Mouse (Mus musculus) brain, embryonic 14.5 days (tissue): ENCODE results near the gene Nmd3. TPM values are rescaled to one million over a fixed set of nuclear protein-coding genes. Genes with fewer than 3 reads are reported as not detected.

Experiments used
- DNase-seq: peaks from one replicate; pipeline ENCODE4 v3.0.0-alpha.2; 2011; ENCODE audit warnings: low read depth
- CTCF ChIP-seq: fragments of 200-500 bp; IDR thresholded peaks from 2 replicates; pipeline ENCODE4 v1.5.1; 2012; ENCODE audit warnings: inconsistent platforms, mild to moderate bottlenecking, moderate library complexity, borderline replicate concordance; ENCODE audit not compliant: insufficient read depth, insufficient read length; ENCODE audit errors: extremely low read depth
- POLR2A ChIP-seq: fragments of 200-500 bp; IDR thresholded peaks from 2 replicates; pipeline ENCODE4 v1.6.1; 2012; ENCODE audit warnings: mild to moderate bottlenecking, inconsistent platforms, borderline replicate concordance; ENCODE audit not compliant: poor library complexity, insufficient read depth, insufficient read length, severe bottlenecking; ENCODE audit errors: extremely low read depth
- polyA plus RNA-seq: library from polyadenylated mRNA; depleted of rRNA; stranded (reverse); fragments of >200 nt; gene quantifications from 2 replicates; pipeline ENCODE4 v1.2.3, GENCODE M21; 2012

Gene Nmd3
- polyA plus RNA-seq, 1 experiment, result 37.0 TPM

GRCm38 (mm10) chr3:69722187-69722867, 542 bp downstream of the Nmd3 start:
- DNase-seq, result peak; percentile 66
- TF ChIP-seq POLR2A (no peak), CTCF (no peak)

GRCm38 (mm10) chr3:69723161-69723560, 1.4 kb downstream of the Nmd3 start:
- peak; percentile 25 for DNase-seq
- TF ChIP-seq CTCF (no peak), POLR2A (no peak)

GRCm38 (mm10) chr3:69730930-69731329, 9.1 kb downstream of the Nmd3 start:
- DNase-seq, result no peak
- no peak for TF ChIP-seq POLR2A
- no peak for TF ChIP-seq CTCF

- no peak for DNase-seq
- no peak for TF ChIP-seq POLR2A
- TF ChIP-seq CTCF, result no peak
These were observed 12.2 kb downstream of the Nmd3 start for GRCm38 (mm10) chr3:69733939-69734338.

GRCm38 (mm10) chr3:69755192-69755591, 33.4 kb downstream of the Nmd3 start:
- peak; percentile 5 for DNase-seq
- TF ChIP-seq POLR2A (no peak), CTCF (no peak)

GRCm38 (mm10) chr3:69755968-69756367, 34.2 kb downstream of the Nmd3 start:
- no peak for TF ChIP-seq POLR2A
- TF ChIP-seq CTCF, result no peak
- DNase-seq, result no peak

GRCm38 (mm10) chr3:69756499-69756898, 34.7 kb downstream of the Nmd3 start:
- TF ChIP-seq CTCF, result peak; percentile 72; the same call in 1 of the 2 replicates
- no peak for TF ChIP-seq POLR2A
- DNase-seq, result peak; percentile 90

- TF ChIP-seq CTCF, result no peak
- TF ChIP-seq POLR2A, result no peak
These were observed 35.7 kb downstream of the Nmd3 start for GRCm38 (mm10) chr3:69757456-69757855.

GRCm38 (mm10) chr3:69760081-69760480, 38.3 kb downstream of the Nmd3 start:
- TF ChIP-seq CTCF (no peak), POLR2A (no peak)
- no peak for DNase-seq

More at GRCm38 (mm10) chr3:69757456-69757855, 35.7 kb downstream of the Nmd3 start:
- no peak for DNase-seq

- TF ChIP-seq POLR2A (no peak), CTCF (no peak)
These were observed 39.4 kb downstream of the Nmd3 start for GRCm38 (mm10) chr3:69761195-69761594.

GRCm38 (mm10) chr3:69762838-69763368, 41.1 kb downstream of the Nmd3 start:
- no peak for DNase-seq
- TF ChIP-seq CTCF, result no peak
- no peak for TF ChIP-seq POLR2A

More at GRCm38 (mm10) chr3:69761195-69761594, 39.4 kb downstream of the Nmd3 start:
- DNase-seq, result no peak
